Mouse (Mus musculus): ENCODE measurements around the gene Gdpd5. TPM values are rescaled to one million over a fixed set of nuclear protein-coding genes. Genes with fewer than 3 reads are reported as not detected.
A peak's percentile ranks its signal among the peaks of the same experiment; 100 is the strongest.

Gene Gdpd5
- total and polyA plus RNA-seq, 3 experiments: 21.5 to 30.7 (median 26.3) TPM

- H3K4me1 ChIP-seq (ENCODE audit: control insufficient read depth, insufficient read depth, low read length): peaks cover 37% of the 10 kb centered on the region
- TF ChIP-seq POLR2A (IDR thresholded peaks at IDR 0.05; ENCODE audit: insufficient read depth, low read depth, low read length) (peak; percentile 97), EP300 (IDR thresholded peaks at IDR 0.05; ENCODE audit: insufficient read depth, low read depth, low read length) (peak; percentile 63; the same call in 1 of the 2 replicates), CTCF (IDR thresholded peaks at IDR 0.05) (no peak)
- intact Hi-C loops (cut with DNase I): loop anchor here (5.0 kb wide), 1 partner anchor 1775 kb away; the partner anchor contains the start of genes Aamdc and Rsf1
- no peaks in the 10 kb centered on the region for H3K27me3 ChIP-seq (ENCODE audit: control insufficient read depth, insufficient read depth, low read length)
- H3K9ac ChIP-seq (ENCODE audit: low read depth, low read length): peak within 1 kb of the TSS; percentile 96
- 3% methylated on average over 35 of the region's 35 CpGs for WGBS
- H3K79me2 ChIP-seq (replicated peaks; ENCODE audit: control insufficient read depth, insufficient read depth, low read length): peaks cover 5% of the 10 kb centered on the region; the same call in 1 of the 2 replicates
- peak within 1 kb of the TSS; percentile 89 for H3K4me3 ChIP-seq
- DNase-seq: peak; percentile 93
- peak within 1 kb of the TSS; percentile 99 for H3K27ac ChIP-seq
- H3K36me3 ChIP-seq (ENCODE audit: control insufficient read depth, insufficient read depth, low read length): peaks cover 10% of the 10 kb centered on the region
These were observed 28.5 kb upstream of the Gdpd5 start, which contains the start of gene Serpinh1 for GRCm38 (mm10) chr7:99352526-99353400. Gene Serpinh1 (minus strand): TSS chr7:99353239.

- peak overlapping the region; percentile 95 for H3K27ac ChIP-seq
- peak overlapping the region; percentile 45 for H3K9ac ChIP-seq (ENCODE audit: low read depth, low read length)
- DNase-seq: peak; percentile 80 to 87
- TF ChIP-seq POLR2A (IDR thresholded peaks at IDR 0.05; ENCODE audit: insufficient read depth, low read depth, low read length) (peak; percentile 66), EP300 (IDR thresholded peaks at IDR 0.05; ENCODE audit: insufficient read depth, low read depth, low read length) (0 out of 2 replicates have a peak, but pooled peaks have one; percentile 43), CTCF (IDR thresholded peaks at IDR 0.05) (no peak)
- H3K27me3 ChIP-seq (ENCODE audit: control insufficient read depth, insufficient read depth, low read length): no peaks in the 10 kb centered on the region
- intact Hi-C loops (cut with DNase I): no loop called here
- peaks cover 32% of the 10 kb centered on the region for H3K4me1 ChIP-seq (ENCODE audit: control insufficient read depth, insufficient read depth, low read length)
- no peaks in the 10 kb centered on the region for H3K36me3 ChIP-seq (ENCODE audit: control insufficient read depth, insufficient read depth, low read length)
- H3K4me3 ChIP-seq: peak overlapping the region; percentile 37
- 0 out of 2 replicates have a peak, but pooled peaks cover 1% of the 10 kb centered on the region for H3K79me2 ChIP-seq (replicated peaks; ENCODE audit: control insufficient read depth, insufficient read depth, low read length)
- 8% methylated on average over 7 of the region's 7 CpGs for WGBS
These were observed 25.5 kb upstream of the Gdpd5 start for GRCm38 (mm10) chr7:99355731-99356131.

- H3K27me3 ChIP-seq (ENCODE audit: control insufficient read depth, insufficient read depth, low read length): no peaks in the 10 kb centered on the region
- TF ChIP-seq POLR2A (IDR thresholded peaks at IDR 0.05; ENCODE audit: insufficient read depth, low read depth, low read length) (no peak), CTCF (IDR thresholded peaks at IDR 0.05) (no peak), EP300 (IDR thresholded peaks at IDR 0.05; ENCODE audit: insufficient read depth, low read depth, low read length) (peak; percentile 67; the same call in 1 of the 2 replicates)
- H3K4me1 ChIP-seq (ENCODE audit: control insufficient read depth, insufficient read depth, low read length): peaks cover 31% of the 10 kb centered on the region
- whole genome bisulfite sequencing: 10% methylated on average over 9 of the region's 9 CpGs
- intact Hi-C loops (cut with DNase I): no loop called here
- no peaks in the 10 kb centered on the region for H3K36me3 ChIP-seq (ENCODE audit: control insufficient read depth, insufficient read depth, low read length)
- H3K27ac ChIP-seq: peak overlapping the region; percentile 95
- H3K4me3 ChIP-seq: peak overlapping the region; percentile 37
- peak; percentile 76 to 84 for DNase-seq
- H3K79me2 ChIP-seq (replicated peaks; ENCODE audit: control insufficient read depth, insufficient read depth, low read length): no peaks in the 10 kb centered on the region
- H3K9ac ChIP-seq (ENCODE audit: low read depth, low read length): peak overlapping the region; percentile 29
These were observed 24.8 kb upstream of the Gdpd5 start for GRCm38 (mm10) chr7:99356244-99356930.

GRCm38 (mm10) chr7:99357201-99357600, 24.0 kb upstream of the Gdpd5 start:
- peak; percentile 73 to 81 for DNase-seq
- Histone ChIP-seq H3K79me2 (replicated peaks; ENCODE audit: control insufficient read depth, insufficient read depth, low read length) (no peaks in the 10 kb centered on the region), H3K9ac (ENCODE audit: low read depth, low read length) (no peak overlapping the region), H3K27ac (peak overlapping the region; percentile 95), H3K36me3 (ENCODE audit: control insufficient read depth, insufficient read depth, low read length) (no peaks in the 10 kb centered on the region), H3K4me1 (ENCODE audit: control insufficient read depth, insufficient read depth, low read length) (peaks cover 31% of the 10 kb centered on the region), H3K27me3 (ENCODE audit: control insufficient read depth, insufficient read depth, low read length) (no peaks in the 10 kb centered on the region), H3K4me3 (no peak overlapping the region)
- WGBS: 13% methylated on average over 7 of the region's 7 CpGs
- TF ChIP-seq EP300 (IDR thresholded peaks at IDR 0.05; ENCODE audit: insufficient read depth, low read depth, low read length) (0 out of 2 replicates have a peak, but pooled peaks have one; percentile 40), CTCF (IDR thresholded peaks at IDR 0.05) (no peak)
- intact Hi-C loops (cut with DNase I): no loop called here

DNA sequence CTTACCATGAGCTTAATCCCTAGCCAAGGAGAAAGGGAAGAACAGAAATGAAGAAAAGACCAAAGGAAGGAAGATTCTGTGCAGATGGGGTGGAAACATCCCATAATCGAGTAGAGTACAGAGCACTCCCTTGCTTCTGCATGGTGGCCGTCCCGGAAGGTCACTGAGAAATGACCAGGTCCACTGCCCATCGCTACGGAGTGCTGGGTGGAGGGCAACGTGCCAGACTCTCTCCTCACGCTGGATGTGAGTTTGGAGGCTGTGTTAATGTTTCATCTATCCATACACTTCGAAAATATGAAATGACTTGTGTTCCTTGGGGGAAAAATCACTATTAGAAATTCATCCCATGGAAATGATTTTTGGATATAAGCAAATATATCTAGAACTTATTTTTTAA, 22.8 kb upstream of the Gdpd5 start:
- WGBS: 85% methylated on average over 8 of the region's 8 CpGs
- H3K27ac ChIP-seq: no peak overlapping the region
- no peaks in the 10 kb centered on the region for H3K27me3 ChIP-seq (ENCODE audit: control insufficient read depth, insufficient read depth, low read length)
- no peaks in the 10 kb centered on the region for H3K79me2 ChIP-seq (replicated peaks; ENCODE audit: control insufficient read depth, insufficient read depth, low read length)
- DNase-seq: no peak
- TF ChIP-seq CTCF (IDR thresholded peaks at IDR 0.05): no peak
- H3K9ac ChIP-seq (ENCODE audit: low read depth, low read length): no peak overlapping the region
- H3K4me3 ChIP-seq: no peak overlapping the region
- intact Hi-C loops (cut with DNase I): no loop called here
- no peaks in the 10 kb centered on the region for H3K36me3 ChIP-seq (ENCODE audit: control insufficient read depth, insufficient read depth, low read length)
- H3K4me1 ChIP-seq (ENCODE audit: control insufficient read depth, insufficient read depth, low read length): peaks cover 29% of the 10 kb centered on the region
